Mouse (Mus musculus): ENCODE data around the gene Sbk1. TPM values are rescaled to one million over a fixed set of nuclear protein-coding genes. Genes with fewer than 3 reads are reported as not detected.
"Not testable (repeated sequence)": the region's sequence is repeated elsewhere in the genome, so short reads cannot be mapped to it uniquely, and the experiment has no call there.

Sbk1 gene
- total RNA-seq, 2 experiments from 2014 or later = 90.8 to 93.6 TPM

GRCm38 (mm10) chr7:126288104-126288497, 15.7 kb downstream of the Sbk1 start:
- no peak for DNase-seq

- no peak for DNase-seq
Observed at GRCm38 (mm10) chr7:126288571-126289091, 16.2 kb downstream of the Sbk1 start.

DNA sequence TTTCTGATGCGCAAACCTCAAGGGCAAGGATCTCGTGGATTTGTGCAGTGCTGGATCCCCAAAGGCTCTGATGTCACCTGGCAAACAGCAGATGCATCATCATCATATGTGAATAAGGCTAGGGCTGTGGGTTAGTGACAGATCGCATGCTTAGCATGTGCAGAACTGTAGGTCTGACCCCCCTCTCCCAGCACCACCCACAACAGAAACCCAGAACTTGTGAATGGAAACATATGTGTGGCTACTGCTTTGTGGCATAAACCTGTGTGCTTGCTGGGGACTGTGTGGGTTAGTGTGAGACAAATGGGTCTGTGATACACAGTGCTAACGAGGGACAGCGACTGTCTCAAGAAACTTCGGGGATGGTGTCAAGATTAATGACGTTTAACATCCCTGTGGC, 17.0 kb downstream of the Sbk1 start:
- no peak for DNase-seq

DNA sequence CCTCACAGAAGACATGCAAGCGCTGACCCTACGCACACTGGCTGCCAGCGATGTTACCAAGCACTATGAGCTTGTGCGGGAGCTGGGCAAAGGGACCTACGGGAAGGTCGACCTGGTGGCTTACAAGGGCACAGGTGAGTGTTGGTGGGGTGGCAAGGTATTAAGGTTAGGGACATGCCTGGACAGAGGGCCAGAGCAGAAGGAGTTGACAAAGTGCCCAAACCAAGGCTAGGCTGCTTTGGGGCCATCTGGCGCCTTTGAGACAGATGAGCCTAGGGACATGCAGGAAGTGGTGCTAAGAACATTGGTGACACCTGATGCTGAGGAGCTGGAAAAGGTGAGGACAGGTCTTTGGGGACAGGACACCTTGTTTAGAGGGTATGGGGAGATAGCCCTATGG, 17.5 kb downstream of the Sbk1 start:
- no peak for DNase-seq

DNA sequence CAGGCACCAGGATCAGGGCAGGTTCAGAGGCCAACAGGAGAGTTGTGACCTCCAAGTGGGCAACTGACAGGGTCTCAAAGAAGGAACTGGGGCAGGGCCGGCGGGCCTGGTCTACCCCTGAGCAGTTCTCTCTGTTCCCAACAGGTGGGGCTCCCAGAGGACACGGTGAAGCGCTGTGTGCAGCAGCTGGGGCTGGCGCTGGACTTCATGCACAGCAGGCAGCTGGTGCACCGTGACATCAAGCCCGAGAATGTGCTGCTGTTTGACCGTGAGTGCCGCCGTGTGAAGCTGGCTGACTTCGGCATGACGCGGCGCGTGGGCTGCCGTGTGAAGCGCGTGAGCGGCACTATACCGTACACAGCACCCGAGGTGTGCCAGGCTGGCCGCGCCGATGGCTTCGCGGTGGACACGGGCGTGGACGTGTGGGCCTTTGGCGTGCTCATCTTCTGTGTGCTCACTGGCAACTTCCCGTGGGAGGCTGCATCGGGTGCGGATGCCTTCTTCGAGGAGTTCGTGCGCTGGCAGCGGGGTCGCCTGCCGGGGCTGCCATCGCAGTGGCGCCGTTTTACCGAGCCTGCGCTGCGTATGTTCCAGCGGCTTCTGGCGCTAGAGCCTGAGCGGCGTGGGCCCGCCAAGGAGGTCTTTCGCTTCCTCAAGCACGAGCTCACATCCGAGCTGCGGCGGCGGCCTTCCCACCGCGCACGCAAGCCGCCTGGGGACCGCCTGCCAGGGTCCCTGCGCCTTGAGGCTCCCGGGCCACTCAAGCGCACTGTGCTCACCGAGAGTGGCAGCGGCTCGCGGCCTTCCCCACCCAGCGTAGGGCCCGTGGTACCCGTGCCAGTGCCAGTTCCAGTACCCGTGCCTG, 19.5 kb downstream of the Sbk1 start:
- DNase-seq = no peak

DNA sequence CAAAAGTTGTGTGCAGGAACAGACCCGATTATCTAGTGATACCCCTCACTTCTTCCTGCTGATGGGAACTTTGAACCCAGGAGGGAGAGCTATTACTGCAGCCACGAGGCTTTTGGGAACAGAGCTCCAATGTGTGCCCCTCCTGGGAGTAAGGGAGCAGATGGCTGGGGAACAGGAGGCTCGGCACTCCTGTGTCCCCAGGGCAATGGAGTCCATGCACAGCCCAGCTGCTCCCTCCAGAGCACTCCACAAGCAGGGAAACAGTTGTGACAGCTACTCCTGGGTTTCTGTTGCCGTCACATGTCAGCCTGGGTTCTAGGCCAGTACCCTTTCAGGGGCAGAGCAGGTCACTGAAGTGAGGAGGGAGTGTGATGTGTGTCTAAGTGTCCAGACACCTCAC, 20.7 kb downstream of the Sbk1 start:
- no peak for DNase-seq

DNA sequence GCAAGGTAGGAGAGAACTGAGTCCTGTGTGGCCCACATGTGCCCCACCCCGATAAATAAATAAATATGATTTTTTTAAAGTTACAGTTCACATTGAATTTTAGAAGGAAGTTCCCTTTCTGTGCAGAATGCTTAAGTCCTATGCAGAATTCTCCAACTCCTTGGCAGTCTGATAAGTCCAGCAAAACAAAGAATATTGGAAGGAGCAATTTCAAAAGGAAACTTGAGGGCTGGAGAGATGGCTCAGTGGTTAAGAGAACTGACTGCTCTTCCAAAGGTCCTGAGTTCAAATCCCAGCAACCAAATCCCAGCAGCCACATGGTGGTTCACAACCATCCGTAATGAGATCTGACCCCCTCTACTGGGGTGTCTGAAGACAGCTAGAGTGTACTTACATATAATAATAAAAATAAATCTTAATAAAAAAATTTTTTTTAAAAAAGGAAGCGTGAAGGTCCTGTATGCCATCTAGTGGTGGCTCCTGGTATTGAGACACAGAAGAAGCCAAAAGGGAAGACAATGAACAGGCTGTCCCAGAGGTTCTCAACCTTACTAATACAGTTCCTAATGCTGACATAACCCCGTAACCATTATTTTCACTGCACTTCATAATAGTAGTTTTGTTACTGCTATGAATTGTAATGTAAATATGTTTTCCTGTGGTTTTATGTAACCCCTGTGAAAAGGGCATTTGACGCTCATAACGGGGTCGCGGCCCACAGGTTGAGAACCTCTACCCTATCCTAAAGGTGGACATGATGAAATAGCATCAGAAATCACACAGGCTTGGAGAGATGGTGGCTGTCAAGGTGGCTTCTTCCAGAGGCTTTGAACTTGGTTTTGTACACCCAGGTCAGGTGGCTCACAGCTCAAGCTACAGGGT, 25.4 kb downstream of the Sbk1 start:
- no peak for DNase-seq

DNA sequence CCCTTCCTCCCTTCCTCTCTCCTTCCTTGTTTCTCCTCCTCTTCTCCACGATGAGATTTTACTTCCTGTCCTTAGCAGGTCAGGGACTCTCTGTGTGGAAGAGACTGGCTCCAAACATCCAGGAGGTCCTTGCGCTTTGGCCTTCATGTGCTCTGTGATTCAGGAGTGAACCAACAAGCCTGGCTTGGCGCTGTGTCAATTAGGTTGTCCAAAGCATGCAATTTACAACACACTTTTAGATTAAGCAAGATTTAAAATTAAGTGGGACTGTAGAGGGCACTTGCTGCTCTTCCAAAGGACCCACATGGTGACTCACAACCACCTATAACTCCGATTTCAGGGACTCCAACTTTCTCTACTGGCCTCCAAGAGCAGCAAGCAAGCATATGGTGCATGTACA, 26.4 kb downstream of the Sbk1 start:
- no peak for DNase-seq

DNA sequence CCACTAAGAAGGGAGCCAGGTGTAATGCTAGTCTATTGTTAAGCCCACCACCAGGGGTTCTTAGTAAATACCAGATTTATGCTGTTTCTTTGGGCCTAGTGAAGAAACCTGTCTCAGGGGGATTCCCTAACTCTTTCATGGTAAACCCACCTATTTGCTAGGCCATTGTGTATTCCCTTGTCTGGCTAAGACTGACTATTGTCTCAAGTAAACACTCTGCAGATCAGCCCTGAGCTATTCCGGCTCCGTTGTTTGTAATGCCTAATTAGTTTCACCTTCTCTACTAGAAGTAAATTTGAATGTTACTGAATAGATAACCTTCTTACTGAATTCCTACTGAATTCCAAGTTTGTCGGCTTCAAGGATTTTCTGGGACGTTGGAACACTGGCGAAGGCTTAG, 29.4 kb downstream of the Sbk1 start:
- DNase-seq = not testable (repeated sequence)

GRCm38 (mm10) chr7:126311822-126312221, 39.4 kb downstream of the Sbk1 start:
- DNase-seq = no peak

DNA sequence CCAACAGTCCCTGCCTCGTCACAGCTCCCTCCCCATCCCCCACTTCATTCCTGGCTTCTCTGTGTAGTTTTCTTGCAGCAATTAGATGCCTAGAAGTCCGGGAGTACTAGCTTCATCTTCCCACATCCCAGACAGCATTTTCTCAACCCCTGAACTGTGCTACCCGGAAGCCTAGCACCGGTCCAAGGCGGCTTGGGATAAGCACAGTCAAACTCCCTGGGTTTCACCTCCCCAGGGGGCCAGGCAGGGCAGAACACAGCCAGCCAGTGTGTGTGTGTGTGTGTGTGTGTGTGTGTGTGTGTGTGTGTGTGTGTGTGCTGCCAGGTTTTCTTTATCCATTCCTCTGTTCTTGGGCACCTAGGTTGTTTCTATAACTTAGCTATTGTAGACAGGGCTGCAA, 40.9 kb downstream of the Sbk1 start:
- DNase-seq = no peak

DNA sequence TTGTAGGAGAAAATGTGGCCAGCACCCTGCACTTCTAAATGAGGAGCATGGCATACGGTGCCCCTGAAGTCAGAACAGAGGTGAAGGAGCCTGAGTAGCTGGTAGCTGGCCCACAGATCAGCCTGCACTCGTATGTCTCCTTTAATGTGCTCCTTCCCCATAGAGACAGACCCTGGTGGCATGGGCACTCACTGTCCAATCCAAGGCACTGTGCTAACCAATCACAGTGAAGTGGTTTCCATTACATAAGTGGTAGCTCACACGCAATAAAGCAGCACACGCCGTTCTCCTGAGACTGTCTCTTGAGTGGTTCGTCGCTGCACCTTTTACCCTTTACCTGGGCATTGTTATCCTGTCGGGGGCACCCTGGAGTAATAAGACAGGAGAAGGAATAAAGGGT, 41.9 kb downstream of the Sbk1 start:
- no peak for DNase-seq

GRCm38 (mm10) chr7:126323729-126324128, 51.3 kb downstream of the Sbk1 start:
- peak; percentile 61 to 70 for DNase-seq

DNA sequence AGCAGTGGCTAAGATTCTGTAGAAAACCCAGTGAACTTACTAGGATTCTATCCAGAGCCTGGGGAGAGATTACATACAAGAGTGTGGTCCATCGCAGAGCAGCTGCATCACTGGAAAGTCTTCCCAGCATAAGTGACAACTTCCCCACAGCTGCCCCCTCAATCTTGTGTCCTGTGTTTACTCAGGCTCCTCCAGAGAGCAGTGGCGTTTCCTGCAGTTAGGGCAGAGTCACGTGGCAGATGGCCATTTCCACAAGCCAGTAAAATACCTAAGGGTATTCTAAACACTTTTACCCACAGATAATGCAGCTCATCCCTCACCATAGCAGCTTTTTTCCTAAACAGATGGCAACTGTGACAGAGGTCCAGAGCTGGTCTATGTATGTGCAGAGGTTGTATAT, 52.4 kb downstream of the Sbk1 start:
- DNase-seq = no peak

DNA sequence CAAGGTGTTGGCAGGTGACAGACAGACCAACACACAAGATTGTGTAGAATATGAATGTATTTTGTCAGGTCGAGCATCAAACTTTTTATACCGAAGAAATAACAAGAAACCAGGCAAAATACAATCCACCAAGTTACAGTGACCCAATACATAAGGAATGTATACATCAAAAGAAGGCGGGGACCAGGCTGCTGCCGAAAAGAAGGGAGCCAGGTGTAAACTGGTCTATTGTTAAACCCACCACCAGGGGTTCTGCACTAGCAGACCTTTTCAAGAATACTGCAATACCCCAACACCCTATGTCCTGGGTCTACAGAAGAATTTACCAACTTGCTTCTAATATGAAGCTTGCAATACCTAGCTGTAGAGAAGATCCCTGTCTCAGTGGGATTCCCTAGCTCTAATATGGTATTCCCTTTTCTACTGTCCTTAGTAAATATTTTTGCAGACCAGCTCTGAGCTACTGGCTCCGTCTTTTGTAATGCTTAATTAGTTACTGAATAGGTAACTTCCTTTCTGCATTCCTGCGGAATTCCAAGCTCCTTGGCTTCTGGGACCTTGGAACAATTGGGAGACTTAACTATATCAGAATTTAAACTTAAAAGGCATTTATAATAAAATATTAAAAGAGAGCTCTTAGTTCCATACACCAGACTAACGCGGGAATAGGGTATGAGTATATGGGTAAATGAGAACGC, 53.3 kb downstream of the Sbk1 start:
- not testable (repeated sequence) for DNase-seq

GRCm38 (mm10) chr7:126328848-126329247, 56.4 kb downstream of the Sbk1 start:
- not testable (repeated sequence) for DNase-seq

- no peak for DNase-seq
Observed at GRCm38 (mm10) chr7:126329907-126330645, 57.7 kb downstream of the Sbk1 start.

DNA sequence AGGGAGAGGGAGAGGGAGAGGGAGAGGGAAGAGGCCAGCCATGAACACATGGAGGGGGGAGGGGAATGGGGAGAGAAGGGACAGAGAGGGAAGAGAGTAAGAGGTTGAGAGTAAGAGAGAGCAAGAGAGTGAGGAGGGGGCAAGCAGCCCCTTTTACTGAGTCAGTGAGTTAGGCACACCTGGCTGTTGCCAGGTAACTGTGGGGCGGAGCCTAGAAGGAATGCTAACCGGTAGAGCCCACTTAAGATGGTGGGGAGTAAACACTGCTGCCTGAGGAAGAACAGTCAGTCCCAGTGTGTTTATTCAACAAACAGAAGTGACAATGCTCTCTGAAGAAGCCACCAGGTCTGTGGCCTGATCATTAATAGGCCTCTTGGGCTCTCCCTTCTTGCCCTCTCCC, 58.3 kb downstream of the Sbk1 start:
- no peak for DNase-seq

GRCm38 (mm10) chr7:126332691-126333090, 60.3 kb downstream of the Sbk1 start:
- DNase-seq = no peak

DNA sequence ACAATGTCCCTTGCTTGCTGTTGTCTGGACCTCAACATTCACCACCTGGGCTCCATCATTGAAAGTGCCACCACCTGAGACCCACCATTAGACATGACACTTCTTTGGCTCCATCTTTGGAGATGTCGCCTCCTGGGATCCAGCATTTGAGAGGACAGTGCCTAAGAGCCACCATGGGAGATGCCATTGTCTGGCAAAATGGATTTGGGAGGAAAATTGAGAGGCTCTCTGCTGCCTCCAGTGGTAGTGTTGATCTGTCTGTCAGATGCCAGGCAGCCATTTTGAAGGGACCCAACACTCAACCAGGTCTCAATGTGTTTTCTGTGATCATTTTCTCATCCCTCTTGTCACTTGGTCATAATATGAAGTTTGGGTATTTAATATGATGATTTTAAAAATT, 63.1 kb downstream of the Sbk1 start:
- DNase-seq = no peak

DNA sequence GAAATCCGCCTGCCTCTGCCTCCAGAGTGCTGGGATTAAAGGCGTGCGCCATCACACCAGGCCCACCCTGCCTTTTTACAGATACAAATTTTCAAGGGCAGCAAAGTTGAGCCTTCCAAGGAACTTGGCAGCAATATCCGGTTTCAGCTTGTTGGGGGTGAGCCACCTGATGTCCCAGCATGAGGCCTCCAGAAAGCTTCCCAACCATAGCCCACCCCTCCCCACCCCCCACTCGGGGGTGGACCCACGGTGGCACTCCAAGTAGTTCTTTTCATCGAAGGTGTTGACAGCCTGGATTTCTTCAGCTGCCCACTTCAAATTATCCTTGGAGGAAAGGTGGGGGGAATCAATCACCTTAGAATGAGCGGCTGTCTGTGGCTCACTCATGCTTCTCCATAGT, 66.5 kb downstream of the Sbk1 start:
- no peak for DNase-seq

DNA sequence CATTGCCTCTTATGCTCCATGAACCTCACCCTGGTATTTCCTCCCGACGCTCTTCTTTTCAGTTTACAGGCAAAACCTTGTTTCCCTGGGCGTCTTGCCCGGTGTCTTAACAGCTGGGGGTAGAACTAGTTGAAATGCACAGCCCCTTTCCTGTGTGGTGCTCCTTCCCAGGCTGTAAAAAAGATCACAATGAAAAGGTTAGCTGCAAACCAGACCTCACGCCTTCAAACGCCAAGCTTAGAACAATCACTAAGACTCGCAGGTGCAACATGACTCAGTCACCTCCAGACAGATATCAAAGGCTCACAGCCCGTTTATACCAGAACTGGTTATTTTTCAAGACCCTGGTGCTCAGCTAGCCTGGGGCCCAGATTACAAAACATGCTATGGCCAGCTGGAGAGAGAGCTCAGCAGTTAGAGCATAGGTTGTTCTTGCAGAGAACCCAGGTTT, 67.1 kb downstream of the Sbk1 start:
- DNase-seq = no peak
